ENCODE assay signal across 24 mouse cellular contexts in the genomic region with DNA sequence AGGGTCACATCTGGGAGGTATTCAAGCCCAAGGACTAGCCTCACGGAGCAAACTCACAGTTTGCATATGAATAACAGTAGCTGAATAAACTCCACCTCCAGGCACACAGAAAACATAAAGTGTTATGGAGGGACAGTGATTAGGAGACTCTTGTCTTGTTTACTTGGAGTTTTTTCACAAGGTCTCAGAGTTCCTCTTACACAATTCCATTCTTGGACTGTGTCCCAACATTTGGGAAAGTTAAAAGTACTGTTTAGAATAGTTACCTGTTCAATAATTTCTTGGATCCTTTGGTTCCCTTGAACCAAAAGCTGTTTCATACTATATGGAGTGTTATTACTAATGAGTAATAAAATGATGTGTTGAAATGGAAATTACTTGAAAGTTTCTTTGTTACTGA. TPM values are rescaled to one million over a fixed set of nuclear protein-coding genes. Genes with fewer than 3 reads are reported as not detected.
DNase-seq lines count a peak whose midpoint lies in the region; ATAC-seq and TF ChIP-seq lines count a peak whose summit lies in the region.
"Had no signal": no experiment of that assay in that cellular context is flagged by ENCODE, and none has a peak within 500 bp of the region (broad histone marks: within the 10 kb centered on the region; RNA-seq: fewer than 3 reads in every experiment).

No protein-coding gene starts in this region.

- H3K9me3 ChIP-seq in liver, postnatal 0 days (ENCODE audit: low read length) = no peaks in the 10 kb centered on the region
- no peaks in the 10 kb centered on the region for H3K9me3 ChIP-seq in liver, embryonic 11.5 days (ENCODE audit: control insufficient read depth, low read length)
- H3K9me3 ChIP-seq in ES-Bruce4 (replicated peaks; ENCODE audit: control insufficient read depth, insufficient read depth, low read length, poor library complexity, severe bottlenecking) = no peaks in the 10 kb centered on the region
- H3K9me3 ChIP-seq: forebrain, embryonic 10.5 days; forebrain, embryonic 13.5 days; hindbrain, embryonic 12.5 days; hindbrain, embryonic 15.5 days had no signal

- H3K27ac ChIP-seq in liver, postnatal 0 days (ENCODE audit: low read depth) = no peak overlapping the region
- no peak overlapping the region for H3K27ac ChIP-seq in liver, embryonic 11.5 days (ENCODE audit: low read depth, low read length)
- peak overlapping the region; percentile 51; the same call in 1 of the 2 replicates for H3K27ac ChIP-seq in ES-Bruce4 (ENCODE audit: insufficient read depth, low read length)
- H3K27ac ChIP-seq: forebrain, embryonic 10.5 days; forebrain, embryonic 13.5 days; hindbrain, embryonic 12.5 days; hindbrain, embryonic 15.5 days had no signal

- H3K4me3 ChIP-seq in liver, postnatal 0 days (ENCODE audit: low read depth, low read length) = no peak overlapping the region
- no peak overlapping the region for H3K4me3 ChIP-seq in liver, embryonic 11.5 days (ENCODE audit: low read depth, low read length)
- no peak overlapping the region for H3K4me3 ChIP-seq in ES-Bruce4 (ENCODE audit: low read depth, low read length)
- H3K4me3 ChIP-seq: forebrain, embryonic 10.5 days; forebrain, embryonic 13.5 days; hindbrain, embryonic 12.5 days; hindbrain, embryonic 15.5 days had no signal

- TF ChIP-seq CTCF in liver, postnatal 0 days (IDR thresholded peaks at IDR 0.05; ENCODE audit: low read depth) = no peak
- no peak for TF ChIP-seq CTCF in ES-Bruce4 (IDR thresholded peaks at IDR 0.05; ENCODE audit: low read depth, low read length)

- H3K9ac ChIP-seq in liver, postnatal 0 days (replicated peaks) = no peak overlapping the region
- H3K9ac ChIP-seq in liver, embryonic 11.5 days (ENCODE audit: low read depth, low read length) = no peak overlapping the region
- no peak overlapping the region for H3K9ac ChIP-seq in ES-Bruce4 (ENCODE audit: low read depth, poor library complexity, severe bottlenecking)
- H3K9ac ChIP-seq: forebrain, embryonic 13.5 days; hindbrain, embryonic 12.5 days; hindbrain, embryonic 15.5 days had no signal

- TF ChIP-seq POLR2A in ES-Bruce4 (IDR thresholded peaks at IDR 0.05; ENCODE audit: insufficient read depth, low read length) = no peak

- ATAC-seq in liver, postnatal 0 days = peak; percentile 77
- no peak for ATAC-seq in liver, embryonic 11.5 days (replicated peaks; ENCODE audit: low FRiP score)
- ATAC-seq: activated CD4-positive, CD25-positive, alpha-beta regulatory T cell, adult 4 months; forebrain, embryonic 13.5 days; forebrain, embryonic 16.5 days had no signal

- H3K36me3 ChIP-seq in liver, postnatal 0 days (replicated peaks; ENCODE audit: insufficient read depth, low read length) = no peaks in the 10 kb centered on the region; the same call in 1 of the 2 replicates
- H3K36me3 ChIP-seq in liver, embryonic 11.5 days (ENCODE audit: control insufficient read depth, insufficient read depth, low read length) = no peaks in the 10 kb centered on the region
- no peaks in the 10 kb centered on the region for H3K36me3 ChIP-seq in ES-Bruce4 (ENCODE audit: control insufficient read depth, insufficient read depth, low read length, poor library complexity, severe bottlenecking)
- H3K36me3 ChIP-seq: hindbrain, embryonic 15.5 days had no signal

- WGBS in liver, postnatal 0 days (ENCODE audit: insufficient replicate concordance) = 53% methylated on average over 1 of the region's 1 CpGs
- WGBS in liver, embryonic 11.5 days = 83% methylated on average over 1 of the region's 1 CpGs

- TF ChIP-seq EP300 in liver, postnatal 0 days (IDR thresholded peaks at IDR 0.05; ENCODE audit: low read depth) = no peak
- TF ChIP-seq EP300 in ES-Bruce4 (IDR thresholded peaks at IDR 0.05; ENCODE audit: insufficient read depth, low read depth, low read length) = no peak

- H3K4me2 ChIP-seq in liver, postnatal 0 days (ENCODE audit: low read depth, low read length) = no peak overlapping the region
- H3K4me2 ChIP-seq in liver, embryonic 11.5 days = no peak overlapping the region
- H3K4me2 ChIP-seq: forebrain, embryonic 13.5 days; heart, embryonic 11.5 days; hindbrain, embryonic 12.5 days; hindbrain, embryonic 15.5 days had no signal

- peaks cover 8% of the 10 kb centered on the region for H3K4me1 ChIP-seq in liver, postnatal 0 days (ENCODE audit: insufficient read depth)
- H3K4me1 ChIP-seq in liver, embryonic 11.5 days (replicated peaks; ENCODE audit: control insufficient read depth, insufficient read depth, low read length) = no peaks in the 10 kb centered on the region
- no peaks in the 10 kb centered on the region for H3K4me1 ChIP-seq in ES-Bruce4 (ENCODE audit: control insufficient read depth, insufficient read depth, low read length)
- H3K4me1 ChIP-seq: forebrain, embryonic 10.5 days; forebrain, embryonic 13.5 days; hindbrain, embryonic 12.5 days; hindbrain, embryonic 15.5 days had no signal

- H3K27me3 ChIP-seq in liver, postnatal 0 days (ENCODE audit: insufficient read depth, low read length) = no peaks in the 10 kb centered on the region
- H3K27me3 ChIP-seq in liver, embryonic 11.5 days (replicated peaks; ENCODE audit: control insufficient read depth, insufficient read depth, low read length) = no peaks in the 10 kb centered on the region
- H3K27me3 ChIP-seq in ES-Bruce4 (ENCODE audit: control insufficient read depth, insufficient read depth, low read length, poor library complexity, severe bottlenecking) = no peaks in the 10 kb centered on the region
- H3K27me3 ChIP-seq: CH12.LX; forebrain, embryonic 13.5 days; hindbrain, embryonic 12.5 days; hindbrain, embryonic 15.5 days had no signal

- peak; percentile 21 for DNase-seq in kidney, adult 9 months
- no peak for DNase-seq in kidney, adult 8-10 months
- no peak for DNase-seq in liver, postnatal 0 days
- DNase-seq in liver, embryonic 11.5 days (ENCODE audit: low spot score) = no peak
- DNase-seq in adipocyte (ENCODE audit: low spot score) = peak; percentile 58
- DNase-seq in heart, adult 11 months = no peak
- DNase-seq: adrenal gland, postnatal 10 days; adrenal gland, postnatal 36 days; B cell, adult 2 months; cerebellum, adult 18-20 months; cerebellum, adult 9-10 months; cerebellum, postnatal 14 days; gastrocnemius, postnatal 10 days; gastrocnemius, postnatal 36 days had no signal

RNA-seq across cellular contexts. Expression of a gene that starts 46.8 kb away (rescaled TPM):
- 5.4 and 6.4 TPM in 2 replicates for polyA plus RNA-seq in liver, postnatal 0 days (2015; fragmentation: Nextera tagmentation; extraction: Ambion mirVana)
- polyA plus RNA-seq in liver, embryonic 11.5 days (2014; fragmentation: Nextera tagmentation; extraction: Ambion mirVana) = 27.0 and 29.8 TPM in 2 replicates
- polyA plus RNA-seq in ES-Bruce4 (2011; ENCODE audit: insufficient read depth, insufficient read length, low read depth, missing spikeins) = 26.4 and 29.1 TPM in 2 replicates

RNA-seq across cellular contexts. Expression of a gene that starts 46.9 kb away (rescaled TPM):
- 0.13 and 0.15 TPM in 2 replicates for polyA plus RNA-seq in liver, postnatal 0 days (2015; fragmentation: Nextera tagmentation; extraction: Ambion mirVana)
- polyA plus RNA-seq in liver, embryonic 11.5 days (2014; fragmentation: Nextera tagmentation; extraction: Ambion mirVana) = 0.07 and 0.22 TPM in 2 replicates
- 0.40 and 0.88 TPM in 2 replicates for polyA plus RNA-seq in ES-Bruce4 (2011; ENCODE audit: insufficient read depth, insufficient read length, low read depth, missing spikeins)
- polyA plus RNA-seq: heart, postnatal 0 days had no signal

Comparison
In these comparisons a context has a peak if more than half of its experiments do, and no peak if none do; other contexts are left out.
1. DNase-seq: peak in kidney, adult 9 months (single experiment) and adipocyte (single experiment); none in kidney, adult 8-10 months (0 of 2), liver, postnatal 0 days (single experiment), liver, embryonic 11.5 days (single experiment) and heart, adult 11 months (single experiment).